Mouse (Mus musculus) midbrain, embryonic 11.5 days (tissue): ENCODE measurements around the gene Snapc4. TPM values are rescaled to one million over a fixed set of nuclear protein-coding genes. Genes with fewer than 3 reads are reported as not detected.
"Not testable (repeated sequence)": the region's sequence is repeated elsewhere in the genome, so short reads cannot be mapped to it uniquely, and the experiment has no call there.

Experiments
- ATAC-seq: fragments of 200-750 bp; cut with Nextera tagmentation; 2 replicates; pipeline ENCODE4 v1.8.0; 2017; ENCODE audit warnings: moderate TSS enrichment, moderate library complexity; ENCODE audit not compliant: low FRiP score
- DNase-seq: peaks from one replicate; pipeline ENCODE4 v3.0.0; 2015; ENCODE audit warnings: low spot score; ENCODE audit errors: missing footprints
- H3K27ac ChIP-seq: fragments of 300-500 bp; sonication (generic); 2 replicates; pipeline ENCODE4 v1.5.1; 2014; ENCODE audit warnings: low read depth, low read length
- H3K27me3 ChIP-seq: fragments of 300-500 bp; sonication (generic); 2 replicates; pipeline ENCODE4 v1.6.1; 2014; ENCODE audit warnings: mild to moderate bottlenecking, low read length, moderate library complexity, mixed read lengths; ENCODE audit not compliant: control insufficient read depth, insufficient read depth
- H3K36me3 ChIP-seq: fragments of 300-500 bp; sonication (generic); 2 replicates; pipeline ENCODE4 v1.6.1; 2014; ENCODE audit warnings: mild to moderate bottlenecking, low read length, moderate library complexity, mixed read lengths; ENCODE audit not compliant: control insufficient read depth, insufficient read depth
- H3K4me1 ChIP-seq: fragments of 300-500 bp; sonication (generic); 2 replicates; pipeline ENCODE4 v1.6.1; 2014; ENCODE audit warnings: low read length; ENCODE audit not compliant: control insufficient read depth, insufficient read depth
- H3K4me2 ChIP-seq: fragments of 300-500 bp; sonication (generic); 2 replicates; pipeline ENCODE4 v1.6.1; 2014; ENCODE audit warnings: mild to moderate bottlenecking, moderate library complexity
- H3K4me3 ChIP-seq: fragments of 300-500 bp; sonication (generic); 2 replicates; pipeline ENCODE4 v1.5.1; 2014; ENCODE audit warnings: low read depth, low read length
- H3K9ac ChIP-seq: fragments of 300-500 bp; sonication (generic); 2 replicates; pipeline ENCODE4 v1.6.1; 2014; ENCODE audit warnings: low read length
- H3K9me3 ChIP-seq: fragments of 300-500 bp; sonication (generic); 2 replicates; pipeline ENCODE4 v1.6.1; 2016; ENCODE audit warnings: low read length; ENCODE audit not compliant: control insufficient read depth
- WGBS: fragments of 180-500 bp; shearing (Covaris S2); extraction: QIAGEN DNeasy Blood & Tissue Kit; methylation state at CpG from one replicate; pipeline ENCODE4 v1.1.7; 2014; 5-methylcytosine and 5-hydroxymethylcytosine counted together
- polyA plus RNA-seq: library from polyadenylated mRNA; unstranded; fragments of >200 nt; fragmentation: Nextera tagmentation; extraction: Ambion mirVana; gene quantifications from 2 replicates; pipeline ENCODE4 v1.2.1, GENCODE M21; 2014

The Snapc4 gene
- polyA plus RNA-seq, 1 experiment from 2014 or later, result 22.5 TPM

- no peak for ATAC-seq
- Histone ChIP-seq H3K27me3 (no peaks in the 10 kb centered on the region), H3K9me3 (no peaks in the 10 kb centered on the region), H3K4me2 (no peak overlapping the region), H3K27ac (no peak overlapping the region), H3K9ac (no peak overlapping the region), H3K36me3 (peaks cover 57% of the 10 kb centered on the region), H3K4me3 (no peak overlapping the region), H3K4me1 (peaks cover 15% of the 10 kb centered on the region)
- DNase-seq, result no peak
- WGBS, result 93% methylated on average over 3 of the region's 3 CpGs
Measured at GRCm38 (mm10) chr2:26390954-26391353, 10.5 kb upstream of the Snapc4 start.

- Histone ChIP-seq H3K27ac (peak within 1 kb of the TSS; percentile 35; the same call in 1 of the 2 replicates), H3K9ac (peak within 1 kb of the TSS; percentile 92), H3K4me3 (peak within 1 kb of the TSS; percentile 99), H3K36me3 (peaks cover 55% of the 10 kb centered on the region), H3K9me3 (no peaks in the 10 kb centered on the region), H3K4me1 (peaks cover 15% of the 10 kb centered on the region), H3K4me2 (peak within 1 kb of the TSS; percentile 95), H3K27me3 (no peaks in the 10 kb centered on the region)
- ATAC-seq (peak; percentile 93), DNase-seq (peak; percentile 99)
- WGBS, result under 1% methylated on average over 50 of the region's 60 CpGs
Measured at GRCm38 (mm10) chr2:26389154-26389690, 8.8 kb upstream of the Snapc4 start, which contains the start of the genes Entr1 and Pmpca. Entr1 (minus strand) TSS chr2:26389316. Pmpca (plus strand) TSS chr2:26389339.

- Histone ChIP-seq H3K9ac (peak overlapping the region; percentile 92), H3K4me1 (peaks cover 15% of the 10 kb centered on the region), H3K36me3 (peaks cover 58% of the 10 kb centered on the region), H3K4me3 (peak overlapping the region; percentile 99), H3K27me3 (no peaks in the 10 kb centered on the region), H3K4me2 (peak overlapping the region; percentile 95), H3K27ac (peak overlapping the region; percentile 35; the same call in 1 of the 2 replicates), H3K9me3 (no peaks in the 10 kb centered on the region)
- DNase-seq (peak; percentile 92), ATAC-seq (peak; percentile 72)
- WGBS, result under 1% methylated on average over 36 of the region's 45 CpGs
Measured at GRCm38 (mm10) chr2:26388682-26389153, 8.3 kb upstream of the Snapc4 start.

- Histone ChIP-seq H3K27me3 (no peaks in the 10 kb centered on the region), H3K9ac (0 out of 2 replicates have a peak overlapping the region, but pooled peaks have one; percentile 12), H3K4me2 (peak overlapping the region; percentile 95; the same call in 1 of the 2 replicates), H3K27ac (no peak overlapping the region), H3K9me3 (no peaks in the 10 kb centered on the region), H3K36me3 (peaks cover 53% of the 10 kb centered on the region), H3K4me3 (peak overlapping the region; percentile 99; the same call in 1 of the 2 replicates), H3K4me1 (peaks cover 15% of the 10 kb centered on the region)
- DNase-seq (no peak), ATAC-seq (no peak)
- WGBS, result 93% methylated on average over 3 of the region's 3 CpGs
Measured at GRCm38 (mm10) chr2:26387713-26388112, 7.3 kb upstream of the Snapc4 start.

- H3K9ac ChIP-seq, result peak overlapping the region; percentile 75; the same call in 1 of the 2 replicates
- H3K4me3 ChIP-seq, result peak overlapping the region; percentile 57
- peak; percentile 45; the same call in 1 of the 2 replicates for ATAC-seq
- peaks cover 36% of the 10 kb centered on the region for H3K36me3 ChIP-seq
- H3K27me3 ChIP-seq, H3K27ac ChIP-seq, DNase-seq, H3K9me3 ChIP-seq, H3K4me1 ChIP-seq: not testable (repeated sequence)
- peak overlapping the region; percentile 93 for H3K4me2 ChIP-seq
- WGBS, result 36% methylated on average over 6 of the region's 6 CpGs
Measured at GRCm38 (mm10) chr2:26380871-26381270, 418 bp upstream of the Snapc4 start.

GRCm38 (mm10) chr2:26372396-26372795 lies 8.1 kb downstream of the Snapc4 start:
- Histone ChIP-seq H3K4me3 (no peak overlapping the region), H3K36me3 (peaks cover 23% of the 10 kb centered on the region)
- WGBS, result 91% methylated on average over 8 of the region's 8 CpGs

GRCm38 (mm10) chr2:26368572-26368971 lies 11.9 kb downstream of the Snapc4 start:
- no peak for DNase-seq
- no peak for ATAC-seq
- WGBS, result 86% methylated on average over 1 of the region's 1 CpGs
- Histone ChIP-seq H3K27me3 (no peaks in the 10 kb centered on the region), H3K4me3 (no peak overlapping the region), H3K4me2 (no peak overlapping the region), H3K27ac (no peak overlapping the region), H3K9ac (no peak overlapping the region), H3K4me1 (no peaks in the 10 kb centered on the region), H3K36me3 (peaks cover 29% of the 10 kb centered on the region), H3K9me3 (no peaks in the 10 kb centered on the region)

More at GRCm38 (mm10) chr2:26372396-26372795, 8.1 kb downstream of the Snapc4 start:
- Histone ChIP-seq H3K9ac (no peak overlapping the region), H3K27ac (no peak overlapping the region), H3K27me3 (no peaks in the 10 kb centered on the region), H3K9me3 (no peaks in the 10 kb centered on the region), H3K4me1 (no peaks in the 10 kb centered on the region), H3K4me2 (no peak overlapping the region)
- ATAC-seq (no peak), DNase-seq (no peak)

GRCm38 (mm10) chr2:26367911-26368310 lies 12.5 kb downstream of the Snapc4 start:
- Histone ChIP-seq H3K9me3 (no peaks in the 10 kb centered on the region), H3K27ac (no peak overlapping the region), H3K36me3 (peaks cover 26% of the 10 kb centered on the region), H3K27me3 (no peaks in the 10 kb centered on the region), H3K4me1 (no peaks in the 10 kb centered on the region), H3K4me3 (no peak overlapping the region), H3K9ac (no peak overlapping the region), H3K4me2 (no peak overlapping the region)
- WGBS, result 96% methylated on average over 6 of the region's 6 CpGs
- no peak for DNase-seq
- no peak for ATAC-seq

- 89% methylated on average over 10 of the region's 10 CpGs for WGBS
- Histone ChIP-seq H3K9ac (no peak overlapping the region), H3K4me1 (no peaks in the 10 kb centered on the region), H3K27me3 (no peaks in the 10 kb centered on the region), H3K9me3 (no peaks in the 10 kb centered on the region), H3K27ac (no peak overlapping the region), H3K4me3 (no peak overlapping the region), H3K4me2 (no peak overlapping the region), H3K36me3 (peaks cover 23% of the 10 kb centered on the region)
- no peak for DNase-seq
- ATAC-seq, result no peak
Measured at GRCm38 (mm10) chr2:26364738-26365465, 15.6 kb downstream of the Snapc4 start.
